Mouse (Mus musculus) layer of hippocampus, adult 8-10 months (tissue): ENCODE measurements around the gene Vmn1r158. TPM values are rescaled to one million over a fixed set of nuclear protein-coding genes. Genes with fewer than 3 reads are reported as not detected.
"Not testable (repeated sequence)": the region's sequence is repeated elsewhere in the genome, so short reads cannot be mapped to it uniquely, and the experiment has no call there.

Source experiments
- DNase-seq, 2 experiments: peaks; one replicate each; pipeline ENCODE4 v3.0.0; 2022; ENCODE audit warnings: low spot score in 2 of 2
- total RNA-seq, 4 experiments: library from RNA; stranded (reverse); gene quantifications; 2 replicates each; pipeline ENCODE4 v1.2.4; 2022

Gene Vmn1r158
- not detected for total RNA-seq

DNA sequence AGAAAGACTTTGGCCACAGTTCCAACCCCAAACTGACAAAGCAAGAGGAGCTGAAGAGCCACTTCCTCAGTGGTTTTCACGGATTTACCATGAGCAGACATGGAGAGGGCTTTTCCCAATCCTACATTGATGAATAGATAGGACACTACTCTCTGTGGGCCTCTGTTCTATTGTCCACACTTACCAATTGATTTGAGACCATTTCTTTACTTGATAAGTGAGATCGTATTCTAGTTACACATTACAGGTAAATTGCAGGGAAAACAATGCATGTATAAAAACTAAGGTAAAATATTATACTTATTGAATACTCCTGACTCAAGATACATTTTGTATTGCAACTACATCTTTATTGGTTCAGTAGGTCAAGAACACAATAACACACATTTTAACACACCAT is at the start of gene Vmn1r158:
Vmn1r158 (minus strand) TSS at position 101 of the 400 bp plus-strand sequence.
- not testable (repeated sequence) for DNase-seq

DNA sequence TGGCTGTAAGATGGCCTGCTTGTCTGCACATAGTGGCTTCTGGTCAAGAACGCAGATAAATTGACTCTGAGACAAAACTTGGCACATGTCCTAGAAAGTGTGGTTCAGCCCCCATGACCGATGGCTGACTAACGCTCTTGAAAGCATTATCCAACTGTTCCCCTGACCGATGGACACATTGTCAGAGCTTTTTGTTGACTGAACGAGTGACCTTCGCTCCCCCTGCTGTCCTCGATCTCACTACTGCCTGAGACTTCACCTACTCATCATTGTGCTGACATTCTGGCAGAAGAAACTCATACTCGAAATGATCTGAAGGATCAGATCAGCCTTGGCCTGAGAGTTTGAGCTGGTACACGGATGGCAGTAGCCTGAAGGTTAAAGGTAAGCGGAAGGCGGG is 14.6 kb downstream of the Vmn1r158 start:
- not testable (repeated sequence) for DNase-seq

DNA sequence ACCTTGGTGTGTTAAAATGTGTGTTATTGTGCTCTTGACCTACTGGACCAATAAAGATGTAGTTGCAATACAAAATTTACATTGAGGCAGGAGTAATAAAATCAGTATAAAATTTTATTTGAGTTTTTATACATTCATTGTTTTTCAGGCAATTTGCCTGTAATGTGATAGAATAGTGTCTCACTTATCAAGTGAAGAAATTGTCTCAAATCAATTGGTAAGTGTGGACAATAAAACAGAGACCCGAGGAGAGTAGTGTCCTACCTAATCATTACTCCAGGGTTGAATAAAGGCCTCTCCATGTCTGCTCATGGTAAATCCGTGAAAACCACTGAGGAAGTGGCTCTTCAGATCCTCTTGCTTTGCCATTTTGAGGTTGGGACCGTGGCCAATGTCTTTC is 29.2 kb downstream of the Vmn1r158 start, which contains the start of gene Vmn1r157:
Vmn1r157 (plus strand) TSS at position 301 of the 400 bp plus-strand sequence.
- not testable (repeated sequence) for DNase-seq

Other genes with a start within 250 kb of the Vmn1r158 start
- not detected for gene Gm4201, start 225.4 kb downstream of the Vmn1r158 start, total RNA-seq
- gene Gm4565, start 202.7 kb downstream of the Vmn1r158 start, total RNA-seq = not detected
- gene Vmn1r155, start 132.8 kb downstream of the Vmn1r158 start, total RNA-seq = not detected
- gene Gm8693, start 98.5 kb downstream of the Vmn1r158 start, total RNA-seq = not detected
- not detected for gene Gm4567, start 71.1 kb downstream of the Vmn1r158 start, total RNA-seq
- not detected for gene Vmn1r157, start 29.1 kb downstream of the Vmn1r158 start, total RNA-seq
- gene Vmn1r159, start 52.8 kb upstream of the Vmn1r158 start, total RNA-seq = not detected
- gene Vmn1r160, start 80.4 kb upstream of the Vmn1r158 start, total RNA-seq = not detected
- not detected for gene Gm4214, start 193.9 kb upstream of the Vmn1r158 start, total RNA-seq
- gene Gm4216, start 229.1 kb upstream of the Vmn1r158 start, total RNA-seq = not detected